Mouse (Mus musculus): ENCODE results near the gene Dlgap5. TPM values are rescaled to one million over a fixed set of nuclear protein-coding genes. Genes with fewer than 3 reads are reported as not detected.

Dlgap5 gene
- polyA plus RNA-seq, 1 experiment from 2014 or later, result 57.9 TPM

DNA sequence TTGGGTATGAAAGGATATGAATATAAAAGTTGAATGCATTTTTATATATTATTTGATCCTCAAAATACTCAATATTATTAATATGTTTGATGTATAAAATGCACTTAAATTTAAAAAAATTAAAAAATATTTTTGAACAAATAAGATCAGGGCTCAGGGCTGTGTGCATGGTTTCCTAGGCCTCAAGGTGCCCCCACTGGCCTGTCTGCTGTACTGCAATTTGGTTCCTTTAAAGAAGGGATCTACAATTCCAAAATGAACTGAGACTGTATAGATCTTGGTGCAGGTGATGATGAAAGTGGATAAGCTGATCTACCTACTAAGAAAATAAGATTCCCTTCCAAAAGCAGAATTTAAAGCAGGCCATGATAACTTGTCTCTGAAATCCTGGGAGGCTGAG, 14.8 kb upstream of the Dlgap5 start:
- ATAC-seq (ENCODE audit: insufficient number of reproducible peaks, insufficient read depth, low FRiP score, low TSS enrichment), result no peak
- Histone ChIP-seq H3K4me3 (no peak overlapping the region), H3K4me2 (replicated peaks) (no peak overlapping the region), H3K4me1 (no peaks in the 10 kb centered on the region), H3K27ac (no peak overlapping the region), H3K9me3 (no peaks in the 10 kb centered on the region), H3K27me3 (no peaks in the 10 kb centered on the region), H3K36me3 (no peaks in the 10 kb centered on the region), H3K9ac (no peak overlapping the region)

DNA sequence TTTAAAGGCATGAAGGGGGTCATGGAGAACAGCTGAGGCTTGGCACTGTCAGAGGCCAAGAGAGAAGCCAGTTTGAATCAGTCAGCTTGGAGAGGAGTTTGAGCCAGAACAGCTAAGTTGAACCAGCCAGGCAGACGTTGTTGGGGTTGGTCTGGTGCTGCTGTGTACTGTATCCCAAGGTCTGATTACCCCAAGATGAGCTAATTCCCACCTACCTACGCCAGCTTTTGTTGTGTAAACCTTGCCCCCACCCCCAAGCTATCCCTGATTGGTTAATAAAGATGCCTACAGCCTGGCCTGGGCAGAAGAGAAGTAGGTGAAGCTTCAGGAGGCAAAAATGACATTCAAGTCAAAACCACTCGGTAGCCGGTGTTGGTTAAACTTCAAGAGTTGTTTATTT, 4.3 kb upstream of the Dlgap5 start:
- ATAC-seq (ENCODE audit: insufficient number of reproducible peaks, insufficient read depth, low FRiP score, low TSS enrichment), result no peak
- Histone ChIP-seq H3K4me3 (no peak overlapping the region), H3K36me3 (no peaks in the 10 kb centered on the region), H3K27ac (no peak overlapping the region), H3K27me3 (no peaks in the 10 kb centered on the region), H3K4me1 (peaks cover 11% of the 10 kb centered on the region), H3K9ac (no peak overlapping the region), H3K9me3 (no peaks in the 10 kb centered on the region), H3K4me2 (replicated peaks) (no peak overlapping the region)
- WGBS, result 56% methylated on average over 4 of the region's 4 CpGs

DNA sequence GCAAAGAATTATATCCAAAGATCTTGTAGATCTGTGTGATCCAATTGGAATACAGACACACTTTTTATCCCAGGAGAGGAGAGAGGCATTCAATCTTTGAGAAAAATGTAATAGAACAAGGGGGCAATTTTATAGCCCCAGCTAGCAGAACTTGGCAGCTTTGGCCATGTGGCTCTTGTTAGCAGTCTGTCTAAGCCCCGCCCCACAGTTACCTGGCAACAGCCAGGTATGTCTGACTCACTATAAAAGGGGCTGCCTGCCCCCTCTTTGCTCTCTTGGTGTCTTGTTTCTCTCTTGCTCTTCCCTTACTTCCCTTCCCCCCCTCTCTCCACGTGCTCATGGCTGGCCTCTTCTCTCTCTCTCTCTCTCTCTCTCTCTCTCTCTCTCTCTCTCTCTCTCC, 3.4 kb upstream of the Dlgap5 start:
- no peak for ATAC-seq (ENCODE audit: insufficient number of reproducible peaks, insufficient read depth, low FRiP score, low TSS enrichment)
- H3K9ac ChIP-seq, result no peak overlapping the region
- no peaks in the 10 kb centered on the region for H3K27me3 ChIP-seq
- H3K4me3 ChIP-seq, result no peak overlapping the region
- H3K36me3 ChIP-seq, result no peaks in the 10 kb centered on the region
- H3K4me1 ChIP-seq, result peaks cover 18% of the 10 kb centered on the region
- no peaks in the 10 kb centered on the region for H3K9me3 ChIP-seq
- WGBS, result 37% methylated on average over 2 of the region's 2 CpGs
- no peak overlapping the region for H3K27ac ChIP-seq
- H3K4me2 ChIP-seq (replicated peaks), result no peak overlapping the region

DNA sequence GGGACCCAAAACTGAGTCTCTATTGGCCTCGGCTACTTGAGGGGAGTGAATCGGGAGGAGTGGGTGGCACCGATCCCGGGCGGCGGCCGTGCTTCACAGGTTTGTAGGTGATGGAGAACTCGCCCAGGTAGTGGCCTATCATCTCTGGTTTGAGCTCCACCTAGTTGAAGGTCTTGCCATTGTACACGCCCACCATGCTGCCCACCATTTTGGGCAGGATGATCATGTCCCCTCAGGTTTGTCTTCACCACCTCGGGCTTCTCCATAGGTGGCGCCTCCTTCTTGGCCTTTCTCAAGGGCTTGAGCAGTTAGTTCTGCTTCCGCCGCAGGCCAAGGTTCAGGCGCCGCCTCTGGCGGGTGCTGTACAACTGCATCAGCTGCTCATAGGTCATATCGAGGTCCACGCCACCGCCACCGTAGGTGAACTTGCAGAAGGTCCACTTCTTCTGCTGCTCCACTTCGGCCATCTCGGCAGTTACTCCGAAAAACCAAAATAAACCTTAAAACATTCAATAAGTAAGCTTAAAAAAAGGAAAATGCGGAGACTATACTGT, 1.6 kb upstream of the Dlgap5 start:
- Histone ChIP-seq H3K4me3 (no peak overlapping the region), H3K9me3 (no peaks in the 10 kb centered on the region), H3K4me2 (replicated peaks) (no peak overlapping the region), H3K27me3 (no peaks in the 10 kb centered on the region), H3K4me1 (peaks cover 18% of the 10 kb centered on the region), H3K9ac (no peak overlapping the region), H3K27ac (no peak overlapping the region), H3K36me3 (peaks cover 8% of the 10 kb centered on the region; the same call in 1 of the 2 replicates)
- ATAC-seq (ENCODE audit: insufficient number of reproducible peaks, insufficient read depth, low FRiP score, low TSS enrichment), result no peak
- 91% methylated on average over 24 of the region's 24 CpGs for WGBS

DNA sequence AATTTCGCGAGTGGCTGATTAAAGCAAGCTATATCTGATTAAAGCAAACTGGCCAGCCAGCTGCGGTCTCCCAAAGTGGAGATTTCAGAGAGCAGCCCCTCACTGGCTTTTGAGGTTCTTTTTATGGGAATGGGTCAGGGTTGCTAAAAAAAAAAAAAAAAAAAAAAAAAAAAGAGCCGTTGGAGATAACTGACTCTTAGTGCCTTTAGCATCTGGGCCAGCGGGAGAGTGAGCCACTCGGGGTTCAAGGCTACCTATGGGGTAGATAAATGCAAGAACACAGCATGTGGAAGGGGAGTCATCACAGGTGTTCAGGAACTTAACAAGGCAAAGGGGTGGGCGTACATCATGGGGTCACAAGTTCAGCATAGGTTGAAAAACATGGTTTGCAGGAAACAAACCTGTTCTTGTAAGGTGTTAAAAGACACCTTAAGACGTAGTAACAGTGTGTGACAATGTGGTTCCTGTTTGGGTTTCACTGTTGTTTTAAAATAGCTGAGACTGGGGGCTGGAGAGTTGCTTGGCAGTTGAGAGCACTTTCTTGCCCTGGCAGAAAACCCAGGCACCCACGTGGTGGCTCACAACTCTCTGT, 923 bp upstream of the Dlgap5 start:
- H3K27ac ChIP-seq, result no peak overlapping the region
- H3K4me2 ChIP-seq (replicated peaks), result no peak overlapping the region
- peaks cover 18% of the 10 kb centered on the region for H3K4me1 ChIP-seq
- H3K36me3 ChIP-seq, result peaks cover 15% of the 10 kb centered on the region
- no peak overlapping the region for H3K4me3 ChIP-seq
- no peak for ATAC-seq (ENCODE audit: insufficient number of reproducible peaks, insufficient read depth, low FRiP score, low TSS enrichment)
- no peaks in the 10 kb centered on the region for H3K9me3 ChIP-seq
- H3K27me3 ChIP-seq, result no peaks in the 10 kb centered on the region
- WGBS, result 81% methylated on average over 9 of the region's 9 CpGs
- no peak overlapping the region for H3K9ac ChIP-seq

DNA sequence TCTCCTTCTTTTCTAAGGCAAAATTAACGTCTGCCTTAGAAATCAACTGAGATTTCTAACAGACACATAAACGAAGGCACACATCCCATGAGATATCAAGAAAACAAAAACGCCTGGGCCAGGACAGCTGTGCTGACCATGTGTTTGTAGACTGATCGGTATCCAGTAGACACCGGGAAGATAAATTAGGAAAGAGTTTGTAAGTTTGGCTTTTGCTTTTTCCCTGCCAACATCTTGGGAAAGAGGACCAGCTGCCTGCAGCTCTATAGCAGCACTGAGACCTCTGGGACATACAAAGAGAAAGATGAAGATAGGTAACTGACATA, 422 bp upstream of the Dlgap5 start:
- Histone ChIP-seq H3K27ac (no peak overlapping the region), H3K36me3 (peaks cover 17% of the 10 kb centered on the region), H3K27me3 (no peaks in the 10 kb centered on the region), H3K9me3 (no peaks in the 10 kb centered on the region), H3K4me1 (peaks cover 18% of the 10 kb centered on the region), H3K9ac (peak overlapping the region; percentile 51; the same call in 1 of the 2 replicates), H3K4me2 (replicated peaks) (peak overlapping the region; percentile 77), H3K4me3 (peak overlapping the region; percentile 64)
- WGBS, result 47% methylated on average over 5 of the region's 5 CpGs
- ATAC-seq (ENCODE audit: insufficient number of reproducible peaks, insufficient read depth, low FRiP score, low TSS enrichment), result no peak

DNA sequence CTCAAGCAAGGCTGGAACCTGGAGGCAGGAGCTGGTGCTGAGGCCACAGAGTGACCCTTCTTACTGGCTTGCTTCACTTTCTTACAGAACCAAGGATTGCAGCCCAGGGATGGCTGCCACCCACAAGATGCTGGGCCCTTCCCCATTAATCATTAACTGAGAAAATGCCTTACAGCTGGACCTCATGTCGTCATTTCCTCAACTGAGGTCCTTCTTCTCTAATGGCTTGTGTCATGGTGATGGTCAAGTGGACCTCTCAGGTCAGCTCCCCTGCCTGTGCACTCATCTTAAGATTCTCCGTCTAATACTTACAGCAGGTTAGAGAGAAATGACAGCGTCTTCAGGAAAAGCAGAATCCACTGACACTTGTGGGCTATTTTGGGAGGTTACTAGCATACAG, 861 bp downstream of the Dlgap5 start:
- Histone ChIP-seq H3K4me3 (peak overlapping the region; percentile 64), H3K4me2 (replicated peaks) (peak overlapping the region; percentile 77), H3K4me1 (peaks cover 18% of the 10 kb centered on the region), H3K36me3 (peaks cover 23% of the 10 kb centered on the region), H3K9ac (peak overlapping the region; percentile 66), H3K27ac (no peak overlapping the region), H3K9me3 (no peaks in the 10 kb centered on the region), H3K27me3 (no peaks in the 10 kb centered on the region)
- no peak for ATAC-seq (ENCODE audit: insufficient number of reproducible peaks, insufficient read depth, low FRiP score, low TSS enrichment)
- 26% methylated on average over 3 of the region's 3 CpGs for WGBS

DNA sequence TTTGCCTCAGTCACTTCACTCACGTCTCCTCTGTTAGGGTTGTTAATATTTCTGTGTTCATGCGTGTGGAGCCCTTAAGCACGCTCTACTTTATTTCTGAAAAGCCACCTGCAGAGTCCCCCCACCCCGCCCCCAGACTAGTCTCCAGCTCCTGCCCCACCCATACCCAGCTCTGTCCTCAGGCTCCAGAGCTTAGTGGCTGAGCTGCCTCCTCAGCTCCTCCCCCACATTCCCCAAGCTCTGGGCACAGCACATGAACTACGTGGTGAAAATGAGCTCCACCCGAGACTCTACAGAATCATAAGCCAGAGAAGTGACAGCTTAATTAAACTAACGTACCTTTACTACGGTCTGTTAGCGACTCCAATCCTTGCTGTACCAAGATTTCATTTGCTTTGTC, 12.2 kb downstream of the Dlgap5 start:
- 84% methylated on average over 9 of the region's 9 CpGs for WGBS
- no peak overlapping the region for H3K4me2 ChIP-seq (replicated peaks)
- no peak overlapping the region for H3K27ac ChIP-seq
- no peak for ATAC-seq (ENCODE audit: insufficient number of reproducible peaks, insufficient read depth, low FRiP score, low TSS enrichment)
- H3K36me3 ChIP-seq, result peaks cover 93% of the 10 kb centered on the region
- no peak overlapping the region for H3K9ac ChIP-seq
- H3K4me3 ChIP-seq, result no peak overlapping the region
- H3K27me3 ChIP-seq, result no peaks in the 10 kb centered on the region
- H3K9me3 ChIP-seq, result no peaks in the 10 kb centered on the region
- H3K4me1 ChIP-seq, result no peaks in the 10 kb centered on the region

DNA sequence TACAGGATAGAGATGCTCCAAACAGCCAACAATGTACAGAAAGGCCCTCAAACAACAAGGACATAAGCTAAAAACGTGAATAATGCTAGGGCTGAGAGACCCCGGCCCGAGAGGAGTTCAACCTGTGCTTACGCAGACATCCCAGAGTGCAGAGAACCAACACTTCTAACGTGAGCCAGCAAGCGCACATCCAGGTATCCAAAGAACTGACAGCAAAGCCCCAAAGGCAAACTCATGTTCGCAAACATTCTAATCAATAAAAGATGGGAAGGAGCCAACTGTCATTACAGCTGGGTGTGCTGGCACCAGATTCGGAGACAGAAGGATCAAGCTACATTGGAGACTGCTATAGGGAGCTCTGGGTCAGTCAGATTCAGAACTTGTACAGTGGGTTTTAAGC, 15.5 kb downstream of the Dlgap5 start:
- Histone ChIP-seq H3K9me3 (no peaks in the 10 kb centered on the region), H3K9ac (no peak overlapping the region), H3K27me3 (no peaks in the 10 kb centered on the region), H3K4me2 (replicated peaks) (no peak overlapping the region), H3K36me3 (peaks cover 79% of the 10 kb centered on the region), H3K4me3 (no peak overlapping the region), H3K27ac (no peak overlapping the region), H3K4me1 (no peaks in the 10 kb centered on the region)
- 90% methylated on average over 8 of the region's 8 CpGs for WGBS
- no peak for ATAC-seq (ENCODE audit: insufficient number of reproducible peaks, insufficient read depth, low FRiP score, low TSS enrichment)

DNA sequence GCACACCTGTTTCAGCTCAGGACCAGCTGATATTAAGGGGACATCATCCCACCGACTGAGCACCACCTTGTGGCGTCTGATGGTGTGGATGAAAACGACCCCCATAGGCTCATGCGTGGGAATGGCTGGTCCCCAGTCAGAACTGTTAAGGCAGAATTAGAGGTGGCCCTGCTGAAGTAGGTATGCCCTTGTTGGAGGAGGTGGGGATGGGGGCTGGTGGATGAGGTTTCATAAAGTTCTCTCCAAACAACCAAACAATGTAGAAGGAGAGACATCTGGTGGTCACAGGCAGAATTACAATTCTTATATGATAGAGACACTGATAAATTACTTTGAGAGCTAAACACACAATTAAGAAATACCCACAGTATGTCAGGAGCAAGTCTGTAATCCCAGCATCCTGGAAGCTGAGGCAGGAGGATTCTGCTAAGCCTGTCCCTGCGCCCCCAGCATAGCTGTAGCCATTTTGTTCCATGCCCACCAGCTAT, 22.0 kb downstream of the Dlgap5 start:
- H3K36me3 ChIP-seq, result peaks cover 64% of the 10 kb centered on the region
- H3K27me3 ChIP-seq, result no peaks in the 10 kb centered on the region
- ATAC-seq (ENCODE audit: insufficient number of reproducible peaks, insufficient read depth, low FRiP score, low TSS enrichment), result no peak
- no peak overlapping the region for H3K27ac ChIP-seq
- no peak overlapping the region for H3K4me3 ChIP-seq
- 67% methylated on average over 5 of the region's 5 CpGs for whole genome bisulfite sequencing
- H3K9me3 ChIP-seq, result no peaks in the 10 kb centered on the region
- H3K4me2 ChIP-seq (replicated peaks), result no peak overlapping the region
- H3K9ac ChIP-seq, result no peak overlapping the region
- H3K4me1 ChIP-seq, result no peaks in the 10 kb centered on the region

DNA sequence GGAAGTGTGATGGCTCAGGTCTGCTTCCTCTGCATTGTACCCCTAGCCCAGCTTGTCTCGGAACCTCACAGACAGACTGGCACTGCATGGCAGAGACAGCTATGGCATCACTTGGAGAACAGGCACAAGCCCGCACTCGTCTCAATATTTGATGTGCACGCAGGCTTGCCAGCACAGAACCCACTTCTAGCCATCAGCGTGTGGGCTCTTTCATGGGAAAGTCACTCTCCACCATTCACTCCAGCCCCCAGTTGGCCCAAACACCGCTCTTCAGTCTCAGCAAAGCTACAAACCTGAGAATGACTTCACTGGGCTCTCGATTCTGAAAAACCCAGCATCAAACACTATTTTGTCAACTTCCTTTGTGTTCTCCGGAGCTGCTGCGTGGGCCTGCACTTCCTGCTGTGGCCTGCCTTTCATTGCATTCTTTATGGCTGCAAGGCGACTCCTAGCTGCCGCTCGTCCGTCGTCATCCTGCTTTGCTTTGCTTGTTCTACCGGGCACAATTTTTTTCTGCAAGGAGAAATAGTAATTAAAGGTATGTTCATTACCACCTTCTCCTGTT, 22.7 kb downstream of the Dlgap5 start:
- H3K4me2 ChIP-seq (replicated peaks), result no peak overlapping the region
- no peak overlapping the region for H3K27ac ChIP-seq
- no peaks in the 10 kb centered on the region for H3K9me3 ChIP-seq
- ATAC-seq (ENCODE audit: insufficient number of reproducible peaks, insufficient read depth, low FRiP score, low TSS enrichment), result no peak
- no peak overlapping the region for H3K9ac ChIP-seq
- no peaks in the 10 kb centered on the region for H3K27me3 ChIP-seq
- 88% methylated on average over 15 of the region's 15 CpGs for WGBS
- H3K36me3 ChIP-seq, result peaks cover 69% of the 10 kb centered on the region
- H3K4me1 ChIP-seq, result no peaks in the 10 kb centered on the region
- no peak overlapping the region for H3K4me3 ChIP-seq

DNA sequence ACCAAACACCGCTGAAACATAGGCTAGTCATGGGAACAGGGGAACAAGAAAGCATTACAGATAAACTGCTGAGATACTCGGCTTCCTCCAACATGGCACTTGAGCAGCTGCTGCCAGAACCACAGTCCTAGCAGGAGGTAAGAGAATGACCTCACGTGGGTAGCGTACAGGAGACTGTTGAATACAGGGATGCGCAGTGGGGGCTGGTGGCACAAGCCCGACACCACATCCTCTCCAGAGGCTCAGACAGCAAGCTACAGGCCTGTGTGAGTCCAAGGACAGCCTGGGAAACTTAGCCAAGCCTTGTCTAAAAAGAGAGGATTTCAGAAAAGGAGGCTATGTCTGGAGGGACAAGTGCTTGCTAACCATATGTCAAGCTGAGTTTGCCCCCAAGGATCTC, 23.2 kb downstream of the Dlgap5 start:
- 94% methylated on average over 6 of the region's 6 CpGs for WGBS
- Histone ChIP-seq H3K27ac (no peak overlapping the region), H3K9ac (no peak overlapping the region), H3K36me3 (peaks cover 74% of the 10 kb centered on the region), H3K4me1 (no peaks in the 10 kb centered on the region), H3K4me3 (no peak overlapping the region), H3K9me3 (no peaks in the 10 kb centered on the region), H3K4me2 (replicated peaks) (no peak overlapping the region), H3K27me3 (no peaks in the 10 kb centered on the region)
- no peak for ATAC-seq (ENCODE audit: insufficient number of reproducible peaks, insufficient read depth, low FRiP score, low TSS enrichment)

Measured in embryonic facial prominence, embryonic 12.5 days (tissue).